Mouse (Mus musculus): ENCODE data around the gene Gm49450. TPM values are rescaled to one million over a fixed set of nuclear protein-coding genes. Genes with fewer than 3 reads are reported as not detected.

The Gm49450 gene
- polyA plus RNA-seq, 1 experiment from 2014 or later: not detected

DNA sequence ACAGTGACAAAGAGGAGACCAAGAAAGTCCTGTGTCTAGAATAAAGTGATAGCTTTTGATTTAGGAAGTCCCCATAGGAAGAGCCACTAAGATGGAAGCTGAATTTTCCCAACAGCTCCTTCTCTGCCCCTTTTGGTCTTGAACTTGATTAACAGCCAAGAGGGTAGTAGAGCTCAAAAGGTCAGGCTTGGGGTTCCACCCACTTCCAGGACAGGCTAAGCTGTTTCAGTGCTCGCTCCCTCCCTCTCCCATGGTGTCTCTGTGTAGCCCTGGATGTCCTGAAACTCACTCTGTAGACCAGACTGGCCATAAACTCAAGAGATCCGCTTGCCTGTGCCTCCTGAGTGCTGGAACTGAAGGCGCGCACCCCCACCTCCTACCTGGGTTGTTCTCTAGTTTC is 37.3 kb downstream of the Gm49450 start:
- no peak overlapping the region for H3K4me3 ChIP-seq (ENCODE audit: low read depth, low read length)
- peaks cover 12% of the 10 kb centered on the region for H3K36me3 ChIP-seq (ENCODE audit: control insufficient read depth, insufficient read depth, low read length)
- H3K27me3 ChIP-seq (ENCODE audit: control insufficient read depth, insufficient read depth, low read length): no peaks in the 10 kb centered on the region
- H3K9me3 ChIP-seq (ENCODE audit: control insufficient read depth, low read length): no peaks in the 10 kb centered on the region
- ATAC-seq (ENCODE audit: insufficient number of reproducible peaks, low FRiP score, low TSS enrichment, low read depth): no peak
- H3K4me1 ChIP-seq (ENCODE audit: control insufficient read depth, insufficient read depth, low read length): peaks cover 6% of the 10 kb centered on the region
- no peak overlapping the region for H3K27ac ChIP-seq (replicated peaks; ENCODE audit: low read depth, low read length)
- DNase-seq (ENCODE audit: low spot score): no peak
- 89% methylated on average over 4 of the region's 4 CpGs for WGBS
- H3K9ac ChIP-seq (ENCODE audit: low read length): no peak overlapping the region
- H3K4me2 ChIP-seq (ENCODE audit: low read depth, severe bottlenecking): no peak overlapping the region; the same call in 1 of the 2 replicates

DNA sequence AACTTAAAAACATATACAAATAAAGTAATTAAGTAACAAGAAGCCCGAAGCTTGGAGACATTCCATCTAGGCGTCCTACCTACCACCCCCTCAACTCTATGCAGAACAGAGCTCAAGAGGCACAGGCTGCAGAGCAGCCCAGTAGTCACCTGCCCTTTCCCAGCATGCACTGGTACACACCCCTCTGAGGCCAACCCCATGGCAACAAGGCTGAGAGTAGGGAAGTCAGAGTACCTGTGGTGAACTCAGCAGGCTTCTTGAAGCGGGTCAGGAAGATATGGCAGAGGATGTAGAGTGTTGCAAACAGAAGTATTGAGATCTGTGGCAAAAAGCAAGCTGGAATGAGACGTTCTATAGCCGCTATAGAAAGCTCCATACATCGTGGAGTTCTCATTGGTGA is 38.4 kb downstream of the Gm49450 start:
- peaks cover 12% of the 10 kb centered on the region for H3K36me3 ChIP-seq (ENCODE audit: control insufficient read depth, insufficient read depth, low read length)

DNA sequence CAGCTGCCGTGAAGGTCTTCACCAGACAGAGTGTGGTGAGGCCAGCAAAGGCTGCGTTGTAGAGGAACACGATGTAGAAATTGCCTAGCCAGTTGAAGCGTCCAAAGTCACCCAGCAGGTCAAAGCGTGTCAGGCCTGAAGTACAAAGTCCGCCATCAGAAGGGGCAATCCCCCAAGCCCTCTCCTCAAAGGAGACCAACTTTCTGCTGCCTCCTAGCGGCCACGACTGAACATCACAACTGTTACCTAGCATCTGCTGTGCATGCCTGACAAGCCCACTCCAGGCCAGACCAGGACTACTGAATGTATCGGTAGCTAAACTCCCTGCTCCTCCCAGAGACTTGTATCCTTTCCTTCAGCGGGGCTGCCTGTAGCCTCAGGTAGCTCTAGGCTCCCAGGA is 48.7 kb downstream of the Gm49450 start:
- ATAC-seq (ENCODE audit: insufficient number of reproducible peaks, low FRiP score, low TSS enrichment, low read depth) (no peak), DNase-seq (ENCODE audit: low spot score) (peak; percentile 84)
- H3K27ac ChIP-seq (replicated peaks; ENCODE audit: low read depth, low read length): no peak overlapping the region
- 33% methylated on average over 10 of the region's 10 CpGs for WGBS
- H3K9me3 ChIP-seq (ENCODE audit: control insufficient read depth, low read length): no peaks in the 10 kb centered on the region
- no peaks in the 10 kb centered on the region; the same call in 1 of the 2 replicates for H3K27me3 ChIP-seq (ENCODE audit: control insufficient read depth, insufficient read depth, low read length)
- no peak overlapping the region for H3K9ac ChIP-seq (ENCODE audit: low read length)
- peaks cover 12% of the 10 kb centered on the region for H3K36me3 ChIP-seq (ENCODE audit: control insufficient read depth, insufficient read depth, low read length)
- no peaks in the 10 kb centered on the region for H3K4me1 ChIP-seq (ENCODE audit: control insufficient read depth, insufficient read depth, low read length)
- no peak overlapping the region for H3K4me2 ChIP-seq (ENCODE audit: low read depth, severe bottlenecking)
- no peak overlapping the region for H3K4me3 ChIP-seq (ENCODE audit: low read depth, low read length)

More for the DNA sequence above, 38.4 kb downstream of the Gm49450 start:
- no peak for ATAC-seq (ENCODE audit: insufficient number of reproducible peaks, low FRiP score, low TSS enrichment, low read depth)
- H3K27ac ChIP-seq (replicated peaks; ENCODE audit: low read depth, low read length): no peak overlapping the region
- H3K4me2 ChIP-seq (ENCODE audit: low read depth, severe bottlenecking): no peak overlapping the region
- H3K9me3 ChIP-seq (ENCODE audit: control insufficient read depth, low read length): no peaks in the 10 kb centered on the region
- DNase-seq (ENCODE audit: low spot score): no peak
- 91% methylated on average over 6 of the region's 6 CpGs for whole genome bisulfite sequencing
- H3K4me3 ChIP-seq (ENCODE audit: low read depth, low read length): no peak overlapping the region
- H3K4me1 ChIP-seq (ENCODE audit: control insufficient read depth, insufficient read depth, low read length): peaks cover 6% of the 10 kb centered on the region
- no peaks in the 10 kb centered on the region for H3K27me3 ChIP-seq (ENCODE audit: control insufficient read depth, insufficient read depth, low read length)
- no peak overlapping the region for H3K9ac ChIP-seq (ENCODE audit: low read length)

DNA sequence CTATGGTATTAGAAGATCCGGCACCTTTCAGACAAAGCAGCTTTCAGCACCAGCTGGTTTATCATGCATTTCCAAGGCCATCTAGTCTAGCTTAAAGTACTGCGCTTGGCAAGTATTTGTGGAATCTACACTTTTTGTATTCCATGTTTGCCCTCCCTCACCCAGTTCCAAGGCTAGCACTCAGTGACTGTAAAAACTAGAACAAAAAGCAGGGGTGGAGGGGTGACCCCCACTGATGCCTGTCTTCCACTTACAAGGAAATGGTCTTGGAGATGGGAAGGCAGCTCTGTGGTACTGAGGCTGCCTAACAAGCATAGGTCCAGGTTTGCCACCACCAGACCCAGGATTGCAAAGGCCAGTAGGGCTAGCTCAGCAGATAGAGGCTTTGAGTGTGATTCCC is 50.8 kb downstream of the Gm49450 start:
- Histone ChIP-seq H3K4me2 (ENCODE audit: low read depth, severe bottlenecking) (no peak overlapping the region), H3K9me3 (ENCODE audit: control insufficient read depth, low read length) (peaks cover 4% of the 10 kb centered on the region; the same call in 1 of the 2 replicates), H3K27ac (replicated peaks; ENCODE audit: low read depth, low read length) (no peak overlapping the region), H3K9ac (ENCODE audit: low read length) (no peak overlapping the region), H3K36me3 (ENCODE audit: control insufficient read depth, insufficient read depth, low read length) (peaks cover 10% of the 10 kb centered on the region; the same call in 1 of the 2 replicates), H3K4me3 (ENCODE audit: low read depth, low read length) (no peak overlapping the region), H3K27me3 (ENCODE audit: control insufficient read depth, insufficient read depth, low read length) (peaks cover 18% of the 10 kb centered on the region), H3K4me1 (ENCODE audit: control insufficient read depth, insufficient read depth, low read length) (peaks cover 8% of the 10 kb centered on the region)
- 97% methylated on average over 2 of the region's 2 CpGs for WGBS
- ATAC-seq (ENCODE audit: insufficient number of reproducible peaks, low FRiP score, low TSS enrichment, low read depth): no peak
- no peak for DNase-seq (ENCODE audit: low spot score)

DNA sequence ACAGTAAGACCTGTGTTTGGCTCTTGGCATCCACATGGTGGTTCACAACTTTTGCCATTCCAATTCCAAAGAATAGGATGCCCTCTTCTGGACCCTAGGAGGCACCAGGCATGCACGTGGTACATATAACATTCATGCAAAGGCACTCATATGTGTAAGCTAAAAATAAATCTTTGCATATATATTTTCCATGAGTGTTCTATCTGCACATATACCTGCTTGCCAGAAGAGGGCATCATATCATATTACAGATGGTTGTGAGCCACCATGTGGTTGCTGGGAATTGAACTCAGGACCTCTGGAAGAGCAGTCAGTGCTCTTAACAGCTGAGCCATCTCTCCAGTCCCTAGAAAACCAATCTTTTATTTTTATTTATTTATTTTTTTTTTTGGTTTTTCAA is 51.8 kb downstream of the Gm49450 start:
- H3K9ac ChIP-seq (ENCODE audit: low read length): no peak overlapping the region
- peaks cover 10% of the 10 kb centered on the region for H3K4me1 ChIP-seq (ENCODE audit: control insufficient read depth, insufficient read depth, low read length)
- no peak overlapping the region for H3K4me2 ChIP-seq (ENCODE audit: low read depth, severe bottlenecking)
- ATAC-seq (ENCODE audit: insufficient number of reproducible peaks, low FRiP score, low TSS enrichment, low read depth) (no peak), DNase-seq (ENCODE audit: low spot score) (no peak)
- H3K27ac ChIP-seq (replicated peaks; ENCODE audit: low read depth, low read length): no peak overlapping the region
- 57% methylated on average over 1 of the region's 1 CpGs for WGBS
- peaks cover 29% of the 10 kb centered on the region for H3K27me3 ChIP-seq (ENCODE audit: control insufficient read depth, insufficient read depth, low read length)
- H3K9me3 ChIP-seq (ENCODE audit: control insufficient read depth, low read length): peaks cover 4% of the 10 kb centered on the region; the same call in 1 of the 2 replicates
- H3K36me3 ChIP-seq (ENCODE audit: control insufficient read depth, insufficient read depth, low read length): peaks cover 10% of the 10 kb centered on the region; the same call in 1 of the 2 replicates
- no peak overlapping the region for H3K4me3 ChIP-seq (ENCODE audit: low read depth, low read length)

DNA sequence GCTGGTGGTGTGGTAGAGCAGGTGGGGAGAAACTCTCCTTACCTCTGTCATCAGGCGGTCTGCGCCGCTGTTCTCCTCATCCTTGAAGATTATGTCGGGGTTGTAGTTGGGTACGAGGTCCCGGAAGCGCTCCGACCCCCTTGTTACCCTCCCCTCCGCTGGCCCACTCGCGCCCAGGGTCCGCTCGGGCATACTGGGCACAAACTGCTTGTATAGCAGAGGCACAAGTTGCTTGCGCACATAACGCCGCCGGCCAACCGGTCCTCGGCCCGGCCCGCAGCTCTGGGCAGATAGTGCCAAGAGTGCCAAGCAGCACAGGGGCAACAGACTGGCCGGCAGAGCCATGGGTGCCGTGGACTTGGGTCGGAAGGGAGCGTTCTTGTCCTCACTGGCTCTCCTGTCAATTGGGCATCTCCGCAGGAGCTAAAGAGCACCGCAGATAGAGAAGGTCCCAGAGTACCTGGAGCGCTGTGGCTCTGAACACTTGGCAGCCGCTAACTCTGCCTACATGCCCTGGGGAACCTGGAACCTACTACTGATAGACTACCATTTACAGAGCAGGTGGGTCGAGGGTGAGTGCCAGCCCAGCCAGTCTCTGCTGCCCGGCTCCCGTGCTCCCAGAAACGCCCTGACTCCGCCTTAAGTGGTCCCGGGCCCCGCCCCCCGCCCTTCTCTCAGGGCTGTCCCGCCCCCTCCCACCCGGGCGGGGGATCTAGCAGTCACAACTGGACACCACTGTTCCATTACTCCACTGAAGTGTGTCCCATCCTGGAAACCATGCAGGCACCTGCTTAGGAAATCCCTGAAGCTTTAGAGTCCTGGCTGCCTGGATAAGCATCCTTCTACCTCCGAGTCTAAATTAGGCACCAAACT is 55.2 kb downstream of the Gm49450 start, which contains the start of gene Dhh:
Gene Dhh (minus strand): TSS at position 613 of the 873 bp plus-strand sequence.
- Histone ChIP-seq H3K27me3 (ENCODE audit: control insufficient read depth, insufficient read depth, low read length) (peaks cover 62% of the 10 kb centered on the region), H3K9me3 (ENCODE audit: control insufficient read depth, low read length) (peaks cover 4% of the 10 kb centered on the region; the same call in 1 of the 2 replicates), H3K36me3 (ENCODE audit: control insufficient read depth, insufficient read depth, low read length) (no peaks in the 10 kb centered on the region; the same call in 1 of the 2 replicates), H3K4me1 (ENCODE audit: control insufficient read depth, insufficient read depth, low read length) (peaks cover 25% of the 10 kb centered on the region), H3K4me2 (ENCODE audit: low read depth, severe bottlenecking) (peak within 1 kb of the TSS; percentile 38), H3K9ac (ENCODE audit: low read length) (no peak within 1 kb of the TSS), H3K4me3 (ENCODE audit: low read depth, low read length) (peak within 1 kb of the TSS; percentile 21), H3K27ac (replicated peaks; ENCODE audit: low read depth, low read length) (no peak within 1 kb of the TSS)
- WGBS: 1% methylated on average over 41 of the region's 41 CpGs
- DNase-seq (ENCODE audit: low spot score): peak; percentile 53
- no peak for ATAC-seq (ENCODE audit: insufficient number of reproducible peaks, low FRiP score, low TSS enrichment, low read depth)

DNA sequence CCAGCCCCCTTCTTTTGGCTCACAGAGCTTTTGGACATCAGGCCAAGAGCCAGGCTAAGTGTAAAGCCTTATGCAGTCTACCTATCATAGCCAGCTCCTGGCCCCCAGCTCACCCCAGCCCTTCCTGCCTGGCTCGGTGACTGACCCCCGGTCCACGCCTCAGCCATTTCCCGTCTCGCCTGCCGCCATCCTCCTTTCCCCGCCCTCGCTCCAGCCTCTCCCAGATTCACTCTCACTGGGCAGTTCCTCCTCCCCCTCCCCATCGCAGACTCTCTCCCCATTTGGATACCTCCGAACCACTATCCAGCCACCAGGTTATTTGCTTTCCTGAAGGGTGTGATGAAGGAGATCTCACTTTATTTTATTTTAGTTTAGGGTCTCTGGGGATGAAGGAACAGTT is 55.9 kb downstream of the Gm49450 start:
- DNase-seq (ENCODE audit: low spot score) (peak; percentile 40), ATAC-seq (ENCODE audit: insufficient number of reproducible peaks, low FRiP score, low TSS enrichment, low read depth) (no peak)
- Histone ChIP-seq H3K4me1 (ENCODE audit: control insufficient read depth, insufficient read depth, low read length) (peaks cover 25% of the 10 kb centered on the region), H3K9ac (ENCODE audit: low read length) (no peak overlapping the region), H3K36me3 (ENCODE audit: control insufficient read depth, insufficient read depth, low read length) (no peaks in the 10 kb centered on the region), H3K27me3 (ENCODE audit: control insufficient read depth, insufficient read depth, low read length) (peaks cover 69% of the 10 kb centered on the region), H3K9me3 (ENCODE audit: control insufficient read depth, low read length) (peaks cover 4% of the 10 kb centered on the region; the same call in 1 of the 2 replicates), H3K4me2 (ENCODE audit: low read depth, severe bottlenecking) (peak overlapping the region; percentile 38), H3K27ac (replicated peaks; ENCODE audit: low read depth, low read length) (no peak overlapping the region), H3K4me3 (ENCODE audit: low read depth, low read length) (no peak overlapping the region)
- 0% methylated on average over 10 of the region's 10 CpGs for WGBS

DNA sequence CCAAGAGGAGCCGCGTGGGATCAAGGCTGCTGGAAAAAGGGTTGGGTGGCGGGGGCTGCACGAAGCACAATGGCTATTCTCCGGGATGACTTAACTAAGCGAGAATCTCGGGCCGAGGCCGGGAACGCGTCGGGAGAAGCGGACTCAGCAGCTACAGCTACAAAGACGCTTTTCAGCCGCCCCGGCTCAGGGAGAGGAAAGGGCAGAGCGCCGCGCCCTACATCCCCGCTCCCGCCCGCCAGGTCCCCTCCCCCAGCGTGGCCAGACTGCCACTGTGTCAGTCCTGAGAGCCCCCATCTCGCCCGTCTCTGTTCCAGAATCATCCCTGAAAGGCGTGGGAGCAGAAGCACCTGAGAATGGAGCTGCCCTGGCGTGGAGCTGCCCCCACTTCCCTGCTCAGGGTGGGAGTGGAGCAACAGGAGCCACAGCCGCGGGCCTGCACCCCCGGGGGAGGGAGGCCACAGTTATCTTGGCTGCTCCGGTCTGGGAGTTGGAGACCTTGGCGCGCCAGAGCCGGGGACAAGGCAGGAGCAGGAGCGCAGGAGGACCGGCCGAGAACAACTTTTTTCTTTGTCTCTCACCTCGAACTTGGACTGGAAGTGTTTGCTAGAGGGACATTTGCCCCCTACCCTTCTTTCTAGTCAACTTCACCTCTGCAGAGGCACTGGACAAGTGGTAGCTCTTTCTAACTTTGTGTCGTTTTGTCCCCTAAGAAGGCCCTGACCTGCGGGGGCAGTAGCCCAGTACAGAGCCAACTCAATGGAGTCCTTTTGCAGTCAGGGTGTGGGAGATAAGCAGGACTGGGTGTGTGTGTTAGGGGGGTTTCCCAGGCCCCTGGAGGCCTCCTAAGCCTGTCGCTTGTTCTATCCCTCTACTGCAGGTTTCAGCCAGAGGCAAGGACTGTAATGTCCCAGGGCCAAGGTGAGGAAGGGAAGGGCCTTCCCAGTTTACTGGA is 57.4 kb downstream of the Gm49450 start:
- Histone ChIP-seq H3K4me2 (ENCODE audit: low read depth, severe bottlenecking) (peak overlapping the region; percentile 50), H3K27ac (replicated peaks; ENCODE audit: low read depth, low read length) (no peak overlapping the region), H3K4me3 (ENCODE audit: low read depth, low read length) (peak overlapping the region; percentile 24), H3K9me3 (ENCODE audit: control insufficient read depth, low read length) (peaks cover 4% of the 10 kb centered on the region; the same call in 1 of the 2 replicates), H3K9ac (ENCODE audit: low read length) (peak overlapping the region; percentile 32; the same call in 1 of the 2 replicates), H3K4me1 (ENCODE audit: control insufficient read depth, insufficient read depth, low read length) (peaks cover 25% of the 10 kb centered on the region), H3K27me3 (ENCODE audit: control insufficient read depth, insufficient read depth, low read length) (peaks cover 76% of the 10 kb centered on the region), H3K36me3 (ENCODE audit: control insufficient read depth, insufficient read depth, low read length) (no peaks in the 10 kb centered on the region)
- peak; percentile 70 for DNase-seq (ENCODE audit: low spot score)
- under 1% methylated on average over 41 of the region's 41 CpGs for WGBS
- no peak for ATAC-seq (ENCODE audit: insufficient number of reproducible peaks, low FRiP score, low TSS enrichment, low read depth)

Measured in limb, embryonic 11.5 days (tissue).